Mouse (Mus musculus) lung, adult 10 weeks (tissue): ENCODE results near the gene Ankrd9. TPM values are rescaled to one million over a fixed set of nuclear protein-coding genes. Genes with fewer than 3 reads are reported as not detected.

Experiments used
- polyA plus RNA-seq: library from polyadenylated mRNA; stranded (reverse); fragments of 350-450 nt; fragmentation: Illumina TruSeq; extraction: RNeasy Lipid Tissue Mini Kit (QIAGEN cat#74804); gene quantifications from one replicate; pipeline ENCODE4 v1.2.3, GENCODE M21; 2014; ENCODE audit warnings: low read depth, low replicate concordance; ENCODE audit not compliant: insufficient read depth

Ankrd9 gene
- 4.6 TPM for polyA plus RNA-seq

GRCm38 (mm10) chr12:110978607-110979406, at the start of gene Ankrd9:
Gene Ankrd9, minus strand, starts transcription at chr12:110979040.

Other genes starting within 250 kb of the Ankrd9 start
- 13.1 TPM for gene Wdr20, start 241.1 kb downstream of the Ankrd9 start, polyA plus RNA-seq
- gene Mok, start 138.1 kb downstream of the Ankrd9 start, polyA plus RNA-seq, result 4.7 TPM
- gene Zfp839, start 128.8 kb downstream of the Ankrd9 start, polyA plus RNA-seq, result 4.3 TPM
- 28.5 TPM for gene Cinp, start 89.9 kb downstream of the Ankrd9 start, polyA plus RNA-seq
- gene Tecpr2, start 89.8 kb downstream of the Ankrd9 start, polyA plus RNA-seq, result 1.5 TPM
- 7.6 TPM for gene Rcor1, start 60.3 kb upstream of the Ankrd9 start, polyA plus RNA-seq
- 4.9 TPM for gene Traf3, start 187.3 kb upstream of the Ankrd9 start, polyA plus RNA-seq
- gene 4930595D18Rik, start 205.5 kb upstream of the Ankrd9 start, polyA plus RNA-seq, result not detected